Mouse (Mus musculus): Measurements from ENCODE around the gene Fkbp9. TPM values are rescaled to one million over a fixed set of nuclear protein-coding genes. Genes with fewer than 3 reads are reported as not detected.

Gene Fkbp9
- polyA plus RNA-seq, 1 experiment from 2014 or later = 135 TPM

DNA sequence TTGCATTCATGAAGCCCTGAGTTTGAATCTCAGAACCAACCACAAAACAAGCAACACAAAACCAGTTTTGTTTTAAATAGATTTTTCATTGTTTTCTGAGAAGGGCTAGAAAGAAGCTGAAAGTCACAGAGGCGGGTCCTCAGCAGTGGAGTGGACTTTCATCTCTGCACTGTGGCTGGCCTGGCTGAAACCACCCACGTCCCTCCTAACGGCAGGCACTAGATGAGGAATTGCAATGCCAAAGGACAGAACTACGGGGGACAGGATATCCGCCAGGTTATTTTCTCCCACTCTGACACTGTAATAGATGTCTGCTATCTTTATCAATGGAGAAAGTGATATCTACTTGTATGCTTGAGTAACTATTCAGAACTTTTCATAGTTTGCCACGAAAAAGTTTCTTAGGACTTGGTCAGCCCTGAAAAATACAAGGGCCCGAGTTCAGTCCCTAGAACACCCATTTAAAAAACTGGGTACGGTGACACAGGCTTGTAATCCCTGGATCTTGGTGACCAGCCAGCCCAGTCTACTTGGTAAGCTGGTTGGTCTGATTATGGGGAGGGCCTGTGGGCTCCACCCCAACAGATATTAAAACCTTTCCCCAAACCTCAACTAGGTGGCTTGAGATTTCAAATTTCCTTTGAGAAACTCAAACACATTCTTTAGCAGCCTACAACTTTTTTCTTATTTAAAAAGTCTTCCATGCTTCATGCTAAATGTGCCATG lies 74.4 kb downstream of the Fkbp9 start:
- Histone ChIP-seq H3K4me2 (replicated peaks) (no peak overlapping the region), H3K27ac (no peak overlapping the region), H3K9ac (no peak overlapping the region), H3K27me3 (no peaks in the 10 kb centered on the region), H3K4me1 (peaks cover 9% of the 10 kb centered on the region; the same call in 1 of the 2 replicates), H3K36me3 (no peaks in the 10 kb centered on the region), H3K9me3 (no peaks in the 10 kb centered on the region), H3K4me3 (no peak overlapping the region)
- ATAC-seq (ENCODE audit: insufficient number of reproducible peaks, insufficient read depth, low FRiP score, low TSS enrichment) = no peak
- 91% methylated on average over 8 of the region's 8 CpGs for WGBS

DNA sequence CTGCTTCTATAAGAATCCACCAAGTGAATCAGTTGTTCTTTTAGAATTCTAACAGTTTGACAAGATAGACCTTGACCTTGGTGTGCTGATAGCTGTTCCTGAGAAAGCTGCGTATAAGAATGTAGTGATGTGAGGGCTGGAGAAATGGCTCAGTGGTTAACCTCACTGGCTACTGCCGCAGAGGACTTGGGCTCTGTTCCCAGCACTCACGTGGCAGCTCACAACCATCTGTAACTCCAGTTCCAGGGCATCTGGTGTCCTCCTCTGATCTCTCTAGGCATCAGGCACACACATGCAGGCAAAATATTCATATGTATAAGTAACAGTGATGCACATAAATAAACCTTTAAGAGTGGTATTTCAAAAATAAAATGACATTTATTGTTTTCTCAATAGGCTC lies 76.1 kb downstream of the Fkbp9 start:
- ATAC-seq (ENCODE audit: insufficient number of reproducible peaks, insufficient read depth, low FRiP score, low TSS enrichment) = no peak
- 91% methylated on average over 3 of the region's 3 CpGs for WGBS
- no peaks in the 10 kb centered on the region for H3K27me3 ChIP-seq
- peaks cover 5% of the 10 kb centered on the region; the same call in 1 of the 2 replicates for H3K4me1 ChIP-seq
- H3K36me3 ChIP-seq = no peaks in the 10 kb centered on the region
- no peaks in the 10 kb centered on the region for H3K9me3 ChIP-seq
- H3K4me2 ChIP-seq (replicated peaks) = no peak overlapping the region
- H3K4me3 ChIP-seq = no peak overlapping the region
- H3K9ac ChIP-seq = no peak overlapping the region
- H3K27ac ChIP-seq = no peak overlapping the region

DNA sequence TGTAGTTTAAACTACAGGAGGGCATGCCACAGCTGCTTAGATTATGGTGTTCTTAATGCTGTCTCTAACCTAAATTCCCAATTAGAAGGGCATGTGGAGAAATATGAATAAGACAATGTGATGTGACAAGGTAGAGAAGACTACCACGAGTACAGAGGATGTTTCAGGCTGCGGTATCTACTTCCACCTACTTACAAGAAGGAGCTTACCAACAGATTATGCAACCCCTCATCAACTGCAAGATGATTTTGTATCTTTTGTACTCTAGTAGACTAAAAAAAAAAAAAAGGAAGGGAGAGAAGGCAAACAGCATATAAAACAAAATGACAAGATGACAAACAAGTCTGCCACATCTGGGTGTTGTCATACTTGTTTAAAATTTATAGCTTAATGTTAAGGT lies 76.5 kb downstream of the Fkbp9 start:
- H3K27ac ChIP-seq = no peak overlapping the region
- no peak for ATAC-seq (ENCODE audit: insufficient number of reproducible peaks, insufficient read depth, low FRiP score, low TSS enrichment)
- WGBS = 93% methylated on average over 2 of the region's 2 CpGs

DNA sequence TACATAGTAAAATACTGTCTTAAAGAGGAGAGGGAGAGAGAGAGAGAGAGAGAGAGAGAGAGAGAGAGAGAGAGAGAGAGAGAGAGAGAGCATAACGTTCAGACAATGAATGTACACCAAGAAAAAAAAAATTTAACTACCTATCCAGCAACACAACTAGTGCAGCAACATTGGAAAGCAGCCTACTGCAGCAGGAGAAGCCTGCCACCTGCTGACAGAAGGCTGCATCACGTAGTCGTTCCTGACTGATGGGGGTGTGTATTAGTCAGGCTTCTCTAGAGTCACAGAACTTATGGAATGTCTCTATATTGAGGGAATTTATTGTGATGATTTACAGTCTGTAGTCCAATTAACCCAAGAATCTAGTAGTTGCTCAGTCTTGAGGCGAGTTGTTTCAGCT lies 77.1 kb downstream of the Fkbp9 start:
- Histone ChIP-seq H3K27me3 (no peaks in the 10 kb centered on the region), H3K27ac (no peak overlapping the region), H3K9ac (no peak overlapping the region), H3K4me1 (peaks cover 1% of the 10 kb centered on the region; the same call in 1 of the 2 replicates), H3K4me2 (replicated peaks) (no peak overlapping the region), H3K36me3 (no peaks in the 10 kb centered on the region), H3K9me3 (no peaks in the 10 kb centered on the region), H3K4me3 (no peak overlapping the region)
- no peak for ATAC-seq (ENCODE audit: insufficient number of reproducible peaks, insufficient read depth, low FRiP score, low TSS enrichment)
- 8% methylated on average over 4 of the region's 4 CpGs for WGBS

More for the DNA sequence above, 76.5 kb downstream of the Fkbp9 start:
- H3K4me1 ChIP-seq = peaks cover 5% of the 10 kb centered on the region; the same call in 1 of the 2 replicates
- no peaks in the 10 kb centered on the region for H3K36me3 ChIP-seq
- no peaks in the 10 kb centered on the region for H3K27me3 ChIP-seq
- H3K4me3 ChIP-seq = no peak overlapping the region
- H3K9ac ChIP-seq = no peak overlapping the region
- no peaks in the 10 kb centered on the region for H3K9me3 ChIP-seq
- no peak overlapping the region for H3K4me2 ChIP-seq (replicated peaks)

DNA sequence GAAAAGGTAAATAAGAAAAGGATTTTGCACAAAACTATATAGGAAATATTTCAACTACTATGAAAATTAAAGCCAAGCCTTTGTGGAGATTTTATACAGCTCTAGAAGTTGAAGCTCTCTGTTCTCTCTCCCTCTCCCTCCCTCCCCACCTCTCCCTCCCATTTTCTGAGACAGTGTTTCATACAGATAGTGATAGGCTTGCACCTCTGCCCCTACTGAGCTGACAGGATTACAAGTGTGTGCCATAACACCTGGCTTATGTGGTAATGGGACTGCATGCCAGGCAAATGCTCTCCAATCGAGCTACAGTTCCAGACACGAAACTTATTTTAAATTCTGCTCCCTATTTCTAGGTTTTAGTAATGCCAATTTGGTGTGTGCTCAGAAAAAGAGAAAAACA lies 79.1 kb downstream of the Fkbp9 start:
- H3K36me3 ChIP-seq = no peaks in the 10 kb centered on the region
- ATAC-seq (ENCODE audit: insufficient number of reproducible peaks, insufficient read depth, low FRiP score, low TSS enrichment) = no peak
- WGBS = 81% methylated on average over 2 of the region's 2 CpGs
- no peaks in the 10 kb centered on the region for H3K4me1 ChIP-seq
- no peak overlapping the region for H3K4me3 ChIP-seq
- H3K9ac ChIP-seq = no peak overlapping the region
- no peaks in the 10 kb centered on the region for H3K9me3 ChIP-seq
- no peak overlapping the region for H3K27ac ChIP-seq
- no peak overlapping the region for H3K4me2 ChIP-seq (replicated peaks)
- H3K27me3 ChIP-seq = no peaks in the 10 kb centered on the region

DNA sequence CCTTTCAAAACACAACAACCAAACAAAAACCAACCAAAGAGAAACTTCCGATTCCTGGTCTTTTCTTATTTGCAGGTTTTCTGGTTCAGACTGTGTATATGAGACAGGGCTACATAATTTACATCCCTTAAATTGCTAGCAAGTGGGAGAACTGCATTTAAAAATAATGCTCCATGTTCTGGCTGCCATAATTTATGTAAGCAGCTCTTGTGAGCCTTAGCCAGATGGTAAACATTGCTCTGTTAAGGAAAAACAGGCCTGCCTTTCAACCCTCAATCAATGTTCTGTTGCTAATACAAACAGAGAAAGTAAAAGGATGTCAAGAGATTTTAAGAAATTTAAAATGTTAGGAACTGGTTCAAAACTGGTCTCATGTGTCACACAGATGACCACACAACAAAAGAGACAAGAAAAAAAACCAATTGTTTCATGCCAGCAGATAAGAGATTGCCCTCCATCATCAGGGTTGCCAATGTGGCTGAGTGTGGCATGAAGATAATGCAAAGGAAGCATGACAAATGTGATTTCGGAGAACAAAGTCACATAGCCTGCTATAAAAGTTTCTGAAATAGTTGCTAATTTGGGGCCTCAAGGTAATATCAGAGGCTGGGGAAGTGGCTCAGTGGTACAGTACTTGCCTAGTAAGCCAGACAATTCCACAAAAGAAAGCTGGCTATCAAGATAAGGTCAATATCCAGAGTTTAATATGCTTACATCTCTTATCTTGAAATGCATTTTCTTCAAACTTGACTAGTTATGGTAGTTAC lies 81.4 kb downstream of the Fkbp9 start:
- no peak overlapping the region for H3K4me2 ChIP-seq (replicated peaks)
- WGBS = 72% methylated on average over 2 of the region's 2 CpGs
- no peak overlapping the region for H3K4me3 ChIP-seq
- no peaks in the 10 kb centered on the region for H3K27me3 ChIP-seq
- no peaks in the 10 kb centered on the region for H3K9me3 ChIP-seq
- H3K9ac ChIP-seq = no peak overlapping the region
- no peaks in the 10 kb centered on the region for H3K36me3 ChIP-seq
- no peaks in the 10 kb centered on the region for H3K4me1 ChIP-seq
- no peak overlapping the region for H3K27ac ChIP-seq
- ATAC-seq (ENCODE audit: insufficient number of reproducible peaks, insufficient read depth, low FRiP score, low TSS enrichment) = no peak

DNA sequence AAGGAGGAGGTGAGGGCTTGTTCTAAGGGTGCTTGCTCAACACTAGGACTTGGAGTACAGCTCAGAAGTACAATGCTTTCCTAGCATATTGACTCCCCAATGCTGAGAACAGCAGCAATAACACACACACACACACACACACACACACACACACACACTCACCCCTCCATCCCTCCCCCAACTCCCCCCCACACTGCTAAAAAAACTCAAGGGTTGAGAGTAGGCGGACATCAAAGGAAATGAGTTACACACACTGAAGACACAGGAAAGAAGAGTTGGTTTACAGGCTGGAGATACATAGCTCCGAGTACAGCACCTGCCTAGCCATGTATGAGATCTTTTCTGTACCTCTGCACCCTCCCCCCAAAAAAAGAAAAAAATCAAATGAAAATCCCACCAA lies 84.4 kb downstream of the Fkbp9 start:
- Histone ChIP-seq H3K4me3 (no peak overlapping the region), H3K4me2 (replicated peaks) (no peak overlapping the region), H3K9me3 (no peaks in the 10 kb centered on the region), H3K36me3 (no peaks in the 10 kb centered on the region), H3K27me3 (no peaks in the 10 kb centered on the region), H3K9ac (no peak overlapping the region), H3K27ac (no peak overlapping the region), H3K4me1 (no peaks in the 10 kb centered on the region)
- WGBS = 83% methylated on average over 2 of the region's 2 CpGs
- ATAC-seq (ENCODE audit: insufficient number of reproducible peaks, insufficient read depth, low FRiP score, low TSS enrichment) = no peak

DNA sequence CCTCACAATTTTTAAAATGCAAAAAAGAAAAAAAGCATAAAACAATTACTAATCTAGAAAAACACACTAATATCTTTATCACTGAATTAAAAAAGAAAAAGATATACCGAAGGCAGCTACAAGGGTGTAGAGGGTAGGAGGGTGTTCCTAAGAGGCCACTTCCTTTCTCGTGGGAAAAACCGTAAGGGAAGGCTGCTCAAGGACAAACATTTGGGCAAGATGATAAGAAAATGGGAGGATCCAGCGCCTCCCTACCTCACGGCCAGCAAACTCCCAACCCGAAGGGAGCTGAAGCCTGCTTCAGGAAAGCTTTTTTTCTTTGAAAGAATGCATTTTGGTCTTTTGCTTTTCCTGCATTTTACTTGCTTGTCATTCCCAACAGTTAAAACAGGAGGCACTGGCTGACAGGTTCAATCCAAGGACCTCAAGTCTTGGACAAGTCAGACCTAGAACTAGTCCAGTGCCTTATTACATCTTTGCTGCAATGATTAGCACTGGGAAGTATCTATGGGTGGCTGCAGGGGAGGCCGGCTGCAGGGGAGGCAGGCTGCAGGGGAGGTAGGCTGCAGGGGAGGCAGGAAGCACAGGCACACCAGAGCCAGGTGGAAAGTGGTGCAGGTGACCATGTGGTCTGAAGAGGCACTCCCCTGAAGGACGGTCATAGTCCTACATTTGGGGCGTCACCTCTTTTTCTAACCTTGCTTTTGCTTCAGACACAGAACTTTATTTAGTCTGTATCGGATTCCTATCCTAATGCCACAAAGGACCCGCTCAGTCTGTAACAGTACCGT lies 85.9 kb downstream of the Fkbp9 start:
- Histone ChIP-seq H3K4me2 (replicated peaks) (no peak overlapping the region), H3K27ac (no peak overlapping the region), H3K9me3 (no peaks in the 10 kb centered on the region), H3K4me1 (no peaks in the 10 kb centered on the region), H3K27me3 (no peaks in the 10 kb centered on the region), H3K4me3 (no peak overlapping the region), H3K36me3 (no peaks in the 10 kb centered on the region), H3K9ac (no peak overlapping the region)
- ATAC-seq (ENCODE audit: insufficient number of reproducible peaks, insufficient read depth, low FRiP score, low TSS enrichment) = no peak
- 73% methylated on average over 12 of the region's 12 CpGs for WGBS

DNA sequence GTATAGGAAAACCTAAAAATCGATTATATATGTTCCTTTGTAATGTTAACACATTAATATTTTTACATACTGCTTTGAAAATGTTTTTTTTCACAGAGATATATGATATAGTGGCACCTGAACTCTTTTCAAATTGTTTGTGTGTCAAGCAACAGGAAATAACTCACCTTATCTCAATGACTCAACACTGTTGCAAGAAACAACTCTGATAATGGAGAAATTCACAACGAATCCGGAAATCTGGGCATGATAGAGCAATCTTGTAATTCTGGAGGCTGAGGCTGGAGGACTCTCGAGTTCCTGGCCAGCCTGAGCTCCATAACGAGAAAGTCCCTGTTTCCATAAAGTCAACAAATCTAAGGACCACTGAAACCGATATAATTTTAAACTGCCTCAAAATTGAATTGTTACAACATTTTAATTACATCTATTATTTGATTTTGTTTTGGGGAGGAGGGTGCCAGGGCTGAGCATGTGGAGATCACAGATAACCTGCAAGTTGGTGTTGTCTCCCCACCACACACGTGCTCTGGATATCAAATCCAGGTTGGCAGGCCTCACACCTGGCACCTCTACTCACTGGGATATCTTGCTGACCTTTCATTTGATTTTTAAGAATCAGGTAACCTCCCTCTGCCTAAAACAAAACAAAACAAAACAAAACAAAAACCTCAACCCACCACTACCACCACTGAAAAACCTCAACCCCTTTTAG lies 87.6 kb downstream of the Fkbp9 start:
- no peaks in the 10 kb centered on the region for H3K27me3 ChIP-seq
- H3K9me3 ChIP-seq = no peaks in the 10 kb centered on the region
- no peak overlapping the region for H3K4me3 ChIP-seq
- H3K36me3 ChIP-seq = no peaks in the 10 kb centered on the region
- no peak overlapping the region for H3K4me2 ChIP-seq (replicated peaks)
- 87% methylated on average over 7 of the region's 7 CpGs for WGBS
- H3K27ac ChIP-seq = no peak overlapping the region
- no peaks in the 10 kb centered on the region for H3K4me1 ChIP-seq
- no peak overlapping the region for H3K9ac ChIP-seq
- no peak for ATAC-seq (ENCODE audit: insufficient number of reproducible peaks, insufficient read depth, low FRiP score, low TSS enrichment)

DNA sequence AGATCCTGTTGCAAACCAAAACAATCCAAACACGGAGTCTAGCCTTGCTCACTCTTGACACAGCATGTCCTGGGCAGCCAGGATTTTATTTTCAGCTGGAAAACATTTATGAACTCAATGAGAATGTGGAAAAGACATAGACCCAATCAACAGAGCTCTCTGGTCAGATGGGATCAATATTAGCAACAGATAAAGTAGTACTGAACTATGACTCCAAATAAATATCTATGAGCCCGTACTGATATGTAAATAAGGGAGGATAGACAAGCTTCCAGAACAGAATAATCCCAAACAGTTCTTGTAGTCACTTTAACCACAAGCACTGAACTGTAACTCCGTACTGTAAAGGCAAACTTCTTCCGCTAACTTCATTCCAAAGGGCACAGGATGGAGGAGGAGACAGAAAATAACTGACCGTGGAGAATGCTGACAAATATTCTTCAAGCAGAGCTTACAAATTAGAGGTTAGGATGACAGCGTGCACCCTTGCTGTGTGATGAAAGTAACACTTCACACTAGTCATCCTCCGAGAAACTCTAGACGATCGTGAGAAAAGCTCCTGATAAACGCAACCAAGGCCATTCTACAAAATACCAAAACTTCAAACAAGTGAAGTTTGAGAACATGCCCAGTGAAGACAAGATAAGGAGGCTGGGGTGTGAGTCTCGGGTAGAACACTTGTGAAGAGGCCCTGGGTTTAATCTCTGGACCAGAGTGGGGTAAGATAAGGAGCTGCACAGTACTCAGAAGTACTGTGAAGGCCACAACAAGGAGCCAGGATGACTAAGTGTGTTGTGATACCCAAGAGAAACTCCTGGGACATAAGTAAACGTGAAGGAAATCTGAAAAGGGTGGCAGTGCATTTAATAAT lies 88.6 kb downstream of the Fkbp9 start:
- 72% methylated on average over 12 of the region's 12 CpGs for whole genome bisulfite sequencing
- Histone ChIP-seq H3K9ac (no peak overlapping the region), H3K36me3 (no peaks in the 10 kb centered on the region), H3K4me1 (no peaks in the 10 kb centered on the region), H3K4me2 (replicated peaks) (no peak overlapping the region), H3K27me3 (no peaks in the 10 kb centered on the region), H3K27ac (no peak overlapping the region), H3K4me3 (no peak overlapping the region), H3K9me3 (no peaks in the 10 kb centered on the region)
- no peak for ATAC-seq (ENCODE audit: insufficient number of reproducible peaks, insufficient read depth, low FRiP score, low TSS enrichment)

All from embryonic facial prominence, embryonic 12.5 days (tissue).